Mouse (Mus musculus) kidney, postnatal 36 days (tissue): ENCODE results near the gene Idua.

Experiments
- DNase-seq, 2 experiments: peaks; one replicate each; pipeline ENCODE4 v3.0.0; 2021 to 2022; ENCODE audit warnings: mixed read lengths in 2 of 2

Gene Idua

DNA sequence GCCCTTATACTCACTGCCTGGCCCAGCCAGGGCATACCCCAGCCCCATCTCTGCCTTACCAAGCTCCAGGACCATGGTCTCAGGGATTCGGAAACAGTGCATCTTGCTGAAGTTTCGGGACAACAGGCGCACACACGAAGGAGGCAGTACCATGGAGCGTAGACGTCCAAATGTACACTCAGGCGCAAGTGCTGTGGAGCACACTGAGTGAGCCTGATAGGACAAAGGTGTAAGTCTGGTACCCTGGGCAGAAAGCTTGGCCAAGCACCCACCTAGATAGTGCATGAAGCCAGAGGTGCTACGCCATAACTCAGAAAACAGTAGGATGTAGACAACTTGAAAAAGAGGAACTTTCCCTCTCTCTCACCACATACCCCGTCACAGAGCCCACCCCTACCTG lies 4.8 kb upstream of the Idua start:
- no peak for DNase-seq

DNA sequence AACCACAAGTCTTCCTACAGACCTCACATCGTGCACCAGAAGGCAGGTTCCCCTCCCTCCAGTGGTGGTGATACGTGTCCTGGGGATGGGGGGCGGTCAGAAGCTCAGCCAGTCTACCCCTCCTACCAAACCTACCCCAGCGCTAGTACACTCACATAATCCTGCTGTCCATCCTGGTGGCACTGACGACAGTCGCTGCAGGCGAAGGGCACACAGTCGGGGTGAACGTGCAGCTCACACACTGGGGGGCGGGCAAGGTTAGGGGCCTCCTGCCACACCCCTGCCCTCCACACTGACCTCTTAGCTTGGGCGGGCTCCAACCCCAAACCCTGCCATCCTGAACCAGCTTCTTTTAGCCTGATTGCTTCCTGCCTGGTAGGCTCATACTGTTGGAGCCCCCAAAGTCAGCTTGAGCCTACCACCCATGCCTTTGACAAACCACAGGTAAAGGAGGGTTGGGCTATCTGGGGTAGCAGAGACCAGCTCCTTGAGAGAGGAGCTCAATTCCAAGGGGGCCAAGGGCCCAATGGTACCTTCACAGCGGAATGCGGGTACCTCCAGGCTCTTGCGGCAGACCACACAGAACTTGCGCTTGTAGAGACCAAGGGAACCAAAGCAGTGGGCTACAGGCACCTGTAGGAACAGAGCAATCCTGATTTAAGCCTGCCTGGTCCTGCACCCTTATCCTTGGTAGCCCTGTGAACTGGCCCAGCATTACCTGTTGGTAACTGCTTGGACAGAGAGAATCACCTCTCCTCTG lies 4.1 kb upstream of the Idua start:
- DNase-seq = no peak

DNA sequence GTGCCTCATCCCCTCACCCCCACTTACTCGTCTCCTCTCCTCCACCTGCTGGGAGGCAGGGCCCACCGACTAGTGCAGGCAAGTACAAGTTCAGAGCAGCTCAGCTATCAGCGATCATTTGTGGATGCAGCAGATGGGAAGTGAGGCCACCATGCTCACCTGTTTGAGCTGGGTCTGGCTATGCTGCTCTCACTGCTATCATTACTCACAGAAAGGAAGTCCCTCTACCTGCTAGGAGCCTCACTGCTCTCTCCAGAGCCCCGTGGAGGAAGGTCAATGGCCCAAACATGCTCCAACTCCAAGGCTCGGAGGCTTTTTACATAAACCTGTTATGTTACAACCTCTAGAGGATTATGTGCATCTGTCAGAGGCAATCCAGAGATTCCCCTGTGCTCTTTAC lies 2.7 kb upstream of the Idua start:
- no peak for DNase-seq

DNA sequence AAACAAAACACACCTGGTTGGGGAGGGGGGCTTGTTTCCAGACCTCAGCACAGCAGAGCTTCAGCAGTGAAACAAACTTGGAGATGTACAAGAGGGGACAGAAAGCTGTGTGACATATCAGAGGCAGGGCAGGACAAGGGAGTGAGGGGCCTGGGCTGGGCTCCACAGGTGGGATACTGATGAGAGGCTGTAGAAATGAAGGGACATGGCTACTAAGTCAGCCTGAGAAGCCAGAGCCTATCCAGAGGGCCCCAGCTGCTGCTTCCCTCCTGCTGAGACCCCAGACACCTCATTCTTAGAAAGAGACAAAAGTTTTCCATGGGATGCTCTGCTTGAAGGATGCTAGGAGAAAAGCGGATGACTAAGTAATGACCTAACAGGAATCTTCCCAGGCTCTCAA lies 1.5 kb upstream of the Idua start:
- no peak for DNase-seq

DNA sequence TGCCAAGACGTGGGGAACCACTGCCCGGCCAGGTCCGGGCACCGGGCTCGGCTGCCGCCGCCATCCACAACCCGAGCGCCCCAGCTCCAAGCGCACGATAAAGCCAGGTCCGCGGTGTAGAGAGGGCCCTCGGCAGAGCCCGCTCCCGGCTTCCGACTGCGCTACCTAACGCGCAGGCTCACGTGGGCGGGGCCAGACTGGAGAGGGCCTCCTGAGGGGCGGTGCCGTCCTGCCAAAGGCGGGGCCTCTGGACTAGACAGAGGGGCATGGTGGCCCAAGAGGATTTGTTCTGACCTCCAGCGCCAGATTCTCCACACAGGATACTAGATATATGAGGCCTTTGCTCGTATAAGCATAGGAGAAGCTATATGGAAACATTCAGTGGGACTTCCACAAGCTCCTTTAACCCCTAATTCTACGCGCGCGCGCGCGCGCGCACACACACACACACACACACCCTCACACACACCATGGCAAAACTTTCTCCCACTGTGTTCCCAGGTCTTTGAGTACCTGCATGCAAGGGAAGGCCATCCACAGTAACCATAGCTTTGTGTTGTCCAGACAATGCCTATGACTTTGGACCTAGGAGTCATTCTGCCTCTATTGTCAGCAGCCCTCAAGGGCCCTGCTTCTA lies 619 bp downstream of the Idua start:
- peak; percentile 95 to 98 for DNase-seq

DNA sequence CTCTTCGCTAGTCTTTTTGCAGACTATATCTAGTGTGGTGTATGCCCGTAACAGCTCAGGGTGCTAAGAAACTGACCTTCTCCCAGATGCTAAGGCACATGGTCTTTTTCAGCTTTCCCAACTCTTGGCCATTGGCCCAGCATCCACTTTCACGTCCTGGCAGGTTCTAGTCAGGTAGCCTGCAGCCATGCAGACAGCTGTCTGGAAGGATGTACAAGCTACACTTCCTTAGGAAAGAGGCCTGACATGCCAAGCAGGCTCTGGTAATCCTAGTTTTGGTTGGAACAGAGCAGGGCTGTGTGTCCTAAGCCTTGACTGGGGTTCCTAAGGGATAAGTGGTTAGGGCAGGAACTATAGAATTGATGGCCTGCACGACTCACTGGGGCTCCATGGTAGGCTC lies 2.6 kb downstream of the Idua start:
- no peak for DNase-seq

DNA sequence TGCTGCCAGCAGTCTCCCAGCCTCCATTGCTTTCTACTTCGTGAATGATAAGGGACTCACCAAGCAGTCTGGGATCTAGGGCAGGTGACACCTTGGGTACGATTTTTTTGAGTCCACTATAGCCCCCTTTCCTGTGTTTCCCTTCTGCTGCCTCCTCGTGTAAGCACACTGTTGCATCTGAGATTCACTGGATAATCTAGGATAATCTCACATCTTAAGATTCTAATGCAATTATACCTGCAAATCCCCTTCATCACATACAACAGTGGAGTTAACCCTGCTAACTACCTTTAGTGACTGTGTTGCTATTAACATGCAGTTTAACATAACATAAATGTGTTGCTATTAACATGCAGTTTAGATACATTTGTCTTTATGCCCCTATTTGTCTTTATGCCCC lies 4.9 kb downstream of the Idua start:
- no peak for DNase-seq

DNA sequence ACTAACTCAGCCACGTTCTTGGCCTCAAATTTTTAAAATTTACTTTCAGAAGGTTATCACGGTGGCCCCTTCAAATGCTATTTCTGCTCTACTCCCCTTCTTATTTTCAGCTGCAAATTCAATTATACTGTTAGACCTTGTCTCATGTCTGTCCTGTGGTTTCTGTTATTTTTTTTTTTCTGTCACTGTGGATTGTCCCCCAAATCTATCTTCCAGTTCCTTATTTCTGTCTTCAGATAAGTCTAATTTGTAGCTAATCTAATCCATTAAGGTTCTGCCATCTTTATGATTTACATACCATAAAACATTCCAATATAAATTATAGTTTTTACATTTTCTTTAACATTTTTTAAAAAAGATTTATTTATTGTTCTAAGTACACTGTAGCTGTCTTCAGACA lies 7.2 kb downstream of the Idua start:
- no peak for DNase-seq

DNA sequence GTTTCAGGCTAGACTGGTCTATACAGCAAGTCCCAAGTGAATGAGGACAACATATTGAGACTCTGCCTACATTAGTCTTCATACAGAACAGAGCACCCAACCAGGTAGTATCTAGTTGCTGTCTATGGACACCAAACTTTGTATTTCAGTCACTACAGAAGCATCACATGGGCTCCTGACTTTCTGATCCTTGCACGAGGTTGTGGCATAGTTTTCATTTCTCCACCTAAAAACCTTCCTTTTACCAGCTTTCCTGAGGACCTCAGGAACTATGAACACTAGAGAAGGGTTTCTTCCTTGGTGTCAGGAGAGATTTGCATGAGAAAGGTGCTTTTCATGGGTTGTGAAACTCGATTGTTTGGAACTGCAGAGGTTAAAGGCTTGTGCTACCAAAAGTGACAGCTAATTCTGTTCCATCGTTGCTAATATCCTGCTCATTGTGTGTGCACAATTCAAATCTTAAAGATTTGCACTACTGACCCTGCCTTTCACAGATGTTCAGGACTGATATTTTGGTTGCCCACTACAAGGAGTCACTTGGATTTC lies 8.3 kb downstream of the Idua start:
- no peak for DNase-seq

DNA sequence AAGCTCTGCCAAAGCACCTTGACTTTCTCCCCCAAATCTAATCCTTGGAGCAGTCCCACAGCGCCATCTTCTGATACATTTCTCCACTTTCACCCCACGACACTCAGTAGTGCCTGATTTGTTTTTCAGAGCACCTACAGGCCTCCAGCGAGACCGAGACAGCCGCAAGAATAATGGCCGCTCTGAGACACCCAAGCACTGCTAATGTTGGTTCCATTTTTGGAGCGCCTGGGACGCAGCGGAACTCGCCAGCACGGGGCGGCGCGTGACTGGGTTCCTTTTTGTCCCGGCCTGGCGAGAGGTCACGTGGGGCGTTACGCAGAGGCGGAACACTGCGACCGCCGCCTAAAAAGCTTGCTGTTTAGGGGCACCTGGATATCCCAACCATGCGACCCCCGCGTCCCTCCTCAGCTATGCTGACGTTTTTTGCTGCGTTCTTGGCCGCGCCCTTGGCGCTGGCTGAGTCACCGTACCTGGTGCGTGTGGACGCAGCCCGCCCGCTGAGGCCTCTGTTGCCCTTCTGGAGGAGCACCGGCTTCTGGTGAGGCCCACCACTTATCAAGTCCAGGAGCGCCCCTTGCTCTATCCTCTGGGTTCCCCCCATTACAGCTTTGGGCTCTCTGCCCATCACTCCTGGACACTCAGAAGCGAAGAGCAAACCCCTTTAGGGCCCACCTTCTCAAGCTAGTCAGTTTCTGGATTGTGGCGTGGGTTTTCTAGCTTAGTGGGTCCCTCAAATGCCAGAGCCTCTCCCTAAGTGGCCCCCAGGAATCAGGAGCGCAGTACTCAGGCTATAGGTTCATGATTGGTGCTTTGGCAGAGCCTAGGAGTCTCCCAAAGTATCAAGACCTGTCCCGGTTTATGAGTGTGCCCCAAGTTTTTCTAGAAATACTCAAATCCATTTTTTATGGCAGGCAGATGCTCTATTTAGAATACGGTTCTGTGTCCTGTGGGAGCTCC lies 9.1 kb downstream of the Idua start, which contains the start of gene Dgkq:
Gene Dgkq, minus strand, starts transcription at position 696 of the 960 bp plus-strand sequence.
- DNase-seq = peak; percentile 93 to 94

DNA sequence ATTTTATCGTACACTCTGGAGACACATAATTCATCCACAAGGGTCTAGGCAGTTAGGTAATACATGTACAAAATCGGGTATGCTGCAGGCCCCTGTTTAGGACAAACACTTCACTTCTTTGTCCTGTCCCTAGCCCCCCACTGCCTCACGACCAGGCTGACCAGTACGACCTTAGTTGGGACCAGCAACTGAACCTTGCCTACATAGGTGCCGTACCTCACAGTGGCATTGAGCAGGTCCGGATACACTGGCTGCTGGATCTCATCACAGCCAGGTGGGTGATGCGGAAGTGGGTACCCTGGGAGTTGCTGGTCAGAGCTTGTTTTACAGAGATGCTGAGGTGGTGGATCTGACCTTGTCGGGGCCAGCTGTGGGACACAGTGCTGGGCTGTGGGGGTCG lies 9.9 kb downstream of the Idua start:
- DNase-seq = no peak

DNA sequence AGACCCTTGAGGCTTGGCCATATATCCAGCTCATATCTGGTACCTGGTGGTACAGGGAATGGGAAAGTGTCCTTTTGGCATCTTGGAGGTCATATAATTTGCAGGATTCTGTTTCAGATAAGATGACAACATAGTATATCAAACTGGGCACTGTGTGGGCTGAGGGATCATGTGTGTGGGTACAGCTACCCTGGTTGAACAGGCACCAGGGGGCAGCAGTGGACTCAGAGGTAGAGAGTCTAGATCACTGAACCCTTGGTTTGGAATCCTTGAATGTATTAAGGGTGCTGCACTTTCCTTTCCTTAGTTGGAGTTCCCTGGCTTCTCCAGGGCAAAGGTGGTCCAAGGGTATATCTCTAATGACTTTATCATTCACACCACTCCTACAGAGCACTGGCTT lies 10.7 kb downstream of the Idua start:
- peak; percentile 69 to 90 for DNase-seq

DNA sequence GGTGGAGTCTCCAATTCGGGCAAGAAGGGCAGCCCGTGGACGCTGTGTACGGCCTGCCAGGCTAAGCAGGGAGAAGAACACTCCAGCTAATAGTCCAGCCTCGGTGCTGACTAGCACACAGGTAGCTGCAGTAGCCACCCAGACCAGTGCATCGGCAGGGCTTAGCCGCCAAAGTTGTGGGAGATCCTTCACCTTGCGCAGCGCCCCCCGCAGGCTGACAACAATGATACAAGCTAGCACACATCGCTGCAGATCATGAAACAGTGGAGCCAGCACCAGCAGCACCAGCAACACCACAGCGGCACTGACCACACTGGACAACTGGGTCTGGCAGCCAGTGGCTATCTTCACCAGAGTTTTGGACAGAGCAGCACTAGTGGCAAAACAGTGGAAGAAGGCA lies 11.6 kb downstream of the Idua start:
- peak in 1 of 2 experiments; percentile 38 for DNase-seq

DNA sequence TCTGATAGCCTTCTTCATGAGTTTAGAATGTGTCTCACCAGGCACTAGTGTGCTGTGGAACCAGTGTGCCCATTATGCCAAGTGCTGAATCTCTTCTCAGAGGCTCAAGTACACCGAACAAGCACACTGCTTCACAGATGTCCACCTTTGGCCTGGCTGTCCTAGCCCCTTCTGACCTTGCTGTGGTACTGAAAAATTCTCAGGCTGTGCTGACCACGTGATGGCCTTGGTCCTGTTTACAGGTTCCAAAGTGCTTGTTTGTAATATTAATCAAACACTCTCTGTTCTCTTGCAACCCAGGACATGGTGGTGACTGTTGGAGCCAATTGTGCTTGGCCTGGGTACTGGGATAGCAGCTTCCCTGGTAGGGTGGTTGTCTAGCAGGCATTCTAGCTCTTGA lies 14.5 kb downstream of the Idua start:
- DNase-seq = peak; percentile 82 to 90

DNA sequence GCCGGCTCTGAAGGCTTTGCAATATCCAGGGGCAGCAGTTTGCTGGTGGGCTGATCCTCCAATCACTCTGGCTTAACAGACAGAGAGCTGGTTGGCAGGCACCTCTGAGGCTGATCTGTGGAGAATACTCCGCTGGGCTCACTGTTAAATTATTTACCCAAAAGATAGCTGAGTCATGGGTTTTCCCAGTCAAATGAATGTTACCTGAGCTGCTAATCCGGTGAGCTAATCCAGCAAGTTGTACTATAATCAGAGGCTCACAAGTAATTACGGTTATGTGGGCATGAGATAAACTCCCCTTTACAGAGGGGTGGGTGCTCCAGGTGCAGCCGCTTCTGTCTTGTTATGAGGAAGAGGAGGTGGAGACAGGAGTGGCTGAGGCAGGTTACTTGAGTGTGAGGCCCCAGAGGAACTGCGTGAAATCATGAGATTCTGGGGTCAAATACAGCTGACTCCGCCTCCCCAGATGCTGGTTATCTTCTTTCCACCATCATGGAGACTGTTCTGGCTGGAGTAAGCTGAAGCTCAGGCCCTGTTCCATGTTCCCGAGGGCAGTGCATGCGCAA lies 15.2 kb downstream of the Idua start, which contains the start of gene Slc26a1:
Gene Slc26a1, minus strand, starts transcription at position 319 of the 566 bp plus-strand sequence.
- DNase-seq = peak; percentile 72 to 88

DNA sequence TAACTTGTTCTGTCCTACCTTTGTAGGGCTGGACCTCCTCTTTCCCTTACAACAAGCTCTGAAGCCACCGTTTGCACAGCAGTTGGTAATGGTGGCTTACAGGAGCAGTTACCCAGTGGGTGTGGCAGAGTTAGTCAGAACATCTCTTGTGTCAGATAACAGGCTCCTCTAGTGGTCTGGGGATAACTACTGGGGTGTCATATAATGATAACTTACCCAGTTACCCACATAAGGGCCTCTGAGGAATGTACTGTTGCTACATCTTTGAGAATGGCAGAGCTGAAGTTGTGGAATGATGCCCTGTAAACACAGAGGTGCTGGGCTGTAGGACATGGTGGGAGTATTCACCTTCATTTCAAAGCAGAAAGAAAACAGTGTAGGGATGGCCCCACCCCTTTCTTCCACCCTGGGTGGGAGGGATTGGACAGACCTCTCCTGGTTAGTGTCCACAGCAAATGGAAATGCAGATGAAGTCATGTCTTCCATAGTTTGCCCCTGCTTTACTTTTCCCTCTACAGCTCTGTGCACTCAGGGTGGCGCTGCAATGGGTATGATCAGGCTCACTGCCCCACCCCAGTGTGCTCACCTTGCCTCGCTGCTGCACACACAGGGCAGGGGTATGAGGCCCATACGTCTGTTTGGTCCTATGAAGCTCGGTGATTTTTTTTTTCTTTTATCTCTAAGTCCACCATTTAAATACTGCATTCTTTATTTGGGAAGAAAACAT lies 16.8 kb downstream of the Idua start:
- DNase-seq = peak; percentile 43 to 51

DNA sequence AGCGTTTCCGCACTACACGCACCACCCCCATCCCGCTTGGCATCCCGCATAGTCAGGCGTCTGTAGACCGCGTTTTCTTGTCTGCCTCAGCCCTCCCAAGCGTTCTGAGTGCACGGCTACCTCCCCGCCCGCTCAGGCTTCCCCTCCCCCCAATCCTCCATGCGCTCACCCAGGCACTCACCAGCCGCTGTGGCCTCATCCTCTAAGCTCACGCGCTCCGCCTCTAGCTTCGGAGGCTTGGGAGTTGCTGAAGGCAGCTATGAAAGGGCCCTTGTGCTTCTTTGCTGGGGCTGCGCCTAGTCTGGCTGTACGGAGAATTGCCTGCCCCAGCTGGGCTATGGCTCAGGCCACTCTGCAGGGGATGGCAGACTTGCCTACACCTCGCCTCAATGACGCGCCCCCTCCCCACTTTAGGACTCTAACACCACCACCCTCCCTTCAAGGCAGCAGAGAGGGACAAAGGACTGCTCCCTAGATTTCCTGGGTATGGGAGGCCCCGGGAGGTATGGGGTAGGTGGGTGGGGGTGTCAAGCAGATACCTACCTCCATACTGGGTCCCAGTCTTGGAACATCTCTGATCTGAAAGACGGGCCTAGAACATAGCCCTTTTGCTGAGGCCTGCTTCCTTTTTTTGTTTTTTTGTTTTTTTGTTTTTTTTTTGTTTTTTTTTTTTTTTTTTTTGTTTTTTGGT lies 17.6 kb downstream of the Idua start:
- DNase-seq = peak; percentile 61 to 76

DNA sequence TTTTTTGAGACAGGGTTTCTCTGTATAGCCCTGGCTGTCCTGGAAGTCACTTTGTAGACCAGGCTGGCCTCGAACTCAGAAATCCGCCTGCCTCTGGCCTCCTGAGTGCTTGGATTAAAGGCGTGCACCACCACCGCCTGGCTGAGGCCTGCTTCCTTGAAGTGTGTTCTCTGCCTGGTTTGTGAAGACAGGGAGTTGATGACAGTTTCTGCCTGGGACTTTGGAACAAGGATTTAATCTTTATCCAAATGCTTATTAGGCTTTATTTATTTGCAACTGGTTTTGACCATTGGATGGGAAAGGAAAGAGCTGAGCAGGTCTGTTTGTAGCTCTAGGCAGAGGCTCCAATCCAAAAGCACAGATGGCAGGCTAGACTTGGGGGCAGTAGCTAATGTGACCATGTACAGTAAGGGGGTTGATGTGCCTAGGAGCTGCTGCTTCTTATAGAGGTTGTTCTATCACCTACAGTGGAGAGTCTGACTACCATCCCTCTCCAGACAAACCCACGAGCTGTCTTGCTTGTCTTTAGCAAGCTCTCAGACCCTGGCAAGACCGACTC lies 18.2 kb downstream of the Idua start:
- peak; percentile 71 to 74 for DNase-seq

DNA sequence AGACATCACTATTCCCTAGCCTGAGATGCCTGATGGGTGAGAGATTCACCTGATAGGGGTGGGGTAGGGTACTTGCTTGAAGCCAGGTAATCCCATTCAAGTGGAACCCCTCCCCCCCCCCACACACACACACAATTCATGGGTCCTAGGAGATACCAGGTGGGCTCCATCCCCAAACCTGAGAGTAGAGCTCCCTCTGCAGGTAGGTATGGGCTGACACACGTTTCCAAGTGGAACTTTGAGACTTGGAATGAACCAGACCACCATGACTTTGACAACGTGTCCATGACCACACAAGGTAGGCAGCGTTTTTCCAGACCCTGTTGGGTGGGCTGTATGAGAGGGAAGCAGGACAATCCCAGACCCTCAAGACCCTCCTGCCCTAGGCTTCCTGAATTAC lies 19.8 kb downstream of the Idua start:
- no peak for DNase-seq

DNA sequence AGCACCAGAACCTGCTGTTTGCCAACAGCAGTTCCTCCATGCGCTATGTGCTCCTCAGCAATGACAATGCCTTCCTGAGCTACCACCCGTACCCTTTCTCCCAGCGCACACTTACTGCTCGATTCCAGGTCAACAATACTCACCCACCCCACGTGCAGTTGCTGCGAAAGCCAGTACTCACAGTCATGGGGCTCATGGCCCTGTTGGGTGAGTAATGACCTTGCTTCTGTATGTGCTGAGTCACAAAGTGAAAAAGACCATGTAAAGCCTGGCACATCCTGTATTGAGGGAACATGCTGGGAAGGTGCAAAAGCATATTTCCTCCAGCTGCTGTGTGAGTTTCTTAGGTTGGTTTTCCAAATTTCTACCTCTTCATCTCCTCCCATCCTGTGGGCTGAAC lies 20.7 kb downstream of the Idua start:
- no peak for DNase-seq

DNA sequence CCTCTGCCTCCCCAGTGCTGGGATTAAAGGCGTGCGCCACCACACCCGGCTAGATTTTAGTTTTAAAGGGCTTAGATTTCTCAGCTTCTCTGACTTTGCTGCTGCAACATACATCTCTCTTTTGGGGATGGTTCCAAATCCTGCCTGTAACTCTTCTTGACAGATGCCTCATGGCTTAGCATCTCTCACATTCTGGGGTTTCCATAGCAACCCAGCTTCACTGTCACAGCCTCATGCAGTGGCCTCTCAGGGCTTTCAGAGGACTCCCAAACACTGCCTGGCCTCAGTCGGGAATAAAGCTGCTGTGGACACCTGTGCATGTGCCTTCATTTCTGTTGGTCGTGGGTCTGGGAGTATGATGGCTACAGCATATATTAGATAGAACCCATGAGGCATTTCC lies 29.0 kb downstream of the Idua start:
- no peak for DNase-seq
